Mouse (Mus musculus) v-Abl transformed pro-B cells (cell line): ENCODE data around the gene Kif28.
"Not testable (repeated sequence)": the region's sequence is repeated elsewhere in the genome, so short reads cannot be mapped to it uniquely, and the experiment has no call there.

Source experiments
- in situ Hi-C, 2 experiments: fragments of 400-800 bp; cut with MboI; formaldehyde crosslinking; loops; one replicate each; pipeline ENCODE4 v1.15.1; 2025; ENCODE audit not compliant: unreplicated experiment in 2 of 2

Kif28 gene

GRCm38 (mm10) chr1:179709390-179709789 lies 35.7 kb downstream of the Kif28 start:
- in situ Hi-C loops: no loop called here

- in situ Hi-C loops: no loop called here
Measured at GRCm38 (mm10) chr1:179705154-179705553, 39.9 kb downstream of the Kif28 start.

- in situ Hi-C loops: no loop called here
Measured at GRCm38 (mm10) chr1:179704150-179704549, 40.9 kb downstream of the Kif28 start.

GRCm38 (mm10) chr1:179689479-179689878 lies 55.6 kb downstream of the Kif28 start:
- in situ Hi-C loops: no loop called here

- in situ Hi-C loops: no loop called here
Measured at GRCm38 (mm10) chr1:179688914-179689313, 56.2 kb downstream of the Kif28 start.

GRCm38 (mm10) chr1:179688415-179688814 lies 56.7 kb downstream of the Kif28 start:
- in situ Hi-C loops: no loop called here

- in situ Hi-C loops: no loop called here
Measured at GRCm38 (mm10) chr1:179687966-179688365, 57.1 kb downstream of the Kif28 start.

GRCm38 (mm10) chr1:179687305-179687704 lies 57.8 kb downstream of the Kif28 start:
- in situ Hi-C loops: no loop called here

GRCm38 (mm10) chr1:179686781-179687180 lies 58.3 kb downstream of the Kif28 start:
- in situ Hi-C loops: no loop called here

GRCm38 (mm10) chr1:179686348-179686747 lies 58.7 kb downstream of the Kif28 start:
- in situ Hi-C loops: no loop called here

- in situ Hi-C loops: not testable (repeated sequence)
Measured at GRCm38 (mm10) chr1:179682753-179683152, 62.3 kb downstream of the Kif28 start.

- in situ Hi-C loops: no loop called here
Measured at GRCm38 (mm10) chr1:179679326-179679725, 65.7 kb downstream of the Kif28 start.

- in situ Hi-C loops: no loop called here
Measured at GRCm38 (mm10) chr1:179677031-179677430, 68.0 kb downstream of the Kif28 start.

- in situ Hi-C loops: no loop called here
Measured at GRCm38 (mm10) chr1:179674355-179674754, 70.7 kb downstream of the Kif28 start.

- in situ Hi-C loops: no loop called here
Measured at GRCm38 (mm10) chr1:179668836-179669537, 76.1 kb downstream of the Kif28 start.

- in situ Hi-C loops: no loop called here
Measured at GRCm38 (mm10) chr1:179668013-179668805, 76.9 kb downstream of the Kif28 start, which contains the start of gene Sccpdh. TSS of gene Sccpdh (plus strand) at chr1:179668210.

- in situ Hi-C loops: no loop called here
Measured at GRCm38 (mm10) chr1:179667450-179667849, 77.6 kb downstream of the Kif28 start.

- in situ Hi-C loops: no loop called here
Measured at GRCm38 (mm10) chr1:179666971-179667370, 78.1 kb downstream of the Kif28 start.

GRCm38 (mm10) chr1:179664309-179664930 lies 80.7 kb downstream of the Kif28 start:
- in situ Hi-C loops: no loop called here

GRCm38 (mm10) chr1:179663065-179663464 lies 82.0 kb downstream of the Kif28 start:
- in situ Hi-C loops: no loop called here

- in situ Hi-C loops: no loop called here
Measured at GRCm38 (mm10) chr1:179651224-179651623, 93.8 kb downstream of the Kif28 start.
